Mouse (Mus musculus) lung, postnatal 0 days (tissue): ENCODE data around the gene Cnbp.

Experiments
- CTCF ChIP-seq: IDR thresholded peaks from 2 replicates; pipeline ENCODE4 v1.5.1; 2016; ENCODE audit warnings: antibody characterized with exemption, mild to moderate bottlenecking
- EP300 ChIP-seq: IDR thresholded peaks from 2 replicates; pipeline ENCODE4 v1.6.1; 2016; ENCODE audit warnings: antibody characterized with exemption, mild to moderate bottlenecking, control low read depth

- no peak for TF ChIP-seq CTCF
- no peak for TF ChIP-seq EP300
Observed at GRCm38 (mm10) chr6:87867256-87867655, 16.4 kb upstream of the Cnbp start.
